Mouse (Mus musculus) heart, embryonic 16.5 days (tissue): Measurements from ENCODE around the gene Gipc3. TPM values are rescaled to one million over a fixed set of nuclear protein-coding genes. Genes with fewer than 3 reads are reported as not detected.

Source experiments
- ATAC-seq: fragments of 200-750 bp; cut with Nextera tagmentation; replicated peaks from 2 replicates; pipeline ENCODE4 v1.8.0; 2017; ENCODE audit warnings: moderate number of reproducible peaks; ENCODE audit not compliant: insufficient read depth, low FRiP score; ENCODE audit errors: extremely low read depth
- H3K27ac ChIP-seq: fragments of 300-500 bp; sonication (generic); 2 replicates; pipeline ENCODE4 v1.5.1; 2014; ENCODE audit warnings: mild to moderate bottlenecking, low read length, control low read depth, moderate library complexity
- H3K27me3 ChIP-seq: fragments of 300-500 bp; sonication (generic); 2 replicates; pipeline ENCODE4 v1.6.1; 2014; ENCODE audit warnings: low read length, mixed read lengths; ENCODE audit not compliant: control insufficient read depth, insufficient read depth
- H3K36me3 ChIP-seq: fragments of 300-500 bp; sonication (generic); 2 replicates; pipeline ENCODE4 v1.6.1; 2014; ENCODE audit not compliant: control insufficient read depth, insufficient read depth
- H3K4me1 ChIP-seq: fragments of 300-500 bp; sonication (generic); 2 replicates; pipeline ENCODE4 v1.6.1; 2014; ENCODE audit warnings: low read length, mixed read lengths; ENCODE audit not compliant: control insufficient read depth, insufficient read depth
- H3K4me2 ChIP-seq: fragments of 300-500 bp; sonication (generic); 2 replicates; pipeline ENCODE4 v1.6.1; 2014; ENCODE audit warnings: low read depth, mild to moderate bottlenecking, control low read depth, low read length
- H3K4me3 ChIP-seq: fragments of 300-500 bp; sonication (generic); 2 replicates; pipeline ENCODE4 v1.5.1; 2014; ENCODE audit warnings: mild to moderate bottlenecking, control low read depth, low read length
- H3K9ac ChIP-seq: fragments of 300-500 bp; sonication (generic); 2 replicates; pipeline ENCODE4 v1.6.1; 2014; ENCODE audit warnings: low read length, control low read depth
- H3K9me3 ChIP-seq: fragments of 300-500 bp; sonication (generic); replicated peaks from 2 replicates; pipeline ENCODE4 v1.6.1; 2016; ENCODE audit warnings: low read length; ENCODE audit not compliant: control insufficient read depth
- WGBS: fragments of 180-500 bp; shearing (Covaris S2); extraction: QIAGEN DNeasy Blood & Tissue Kit; methylation state at CpG from one replicate; pipeline ENCODE4 v1.1.7; 2014; 5-methylcytosine and 5-hydroxymethylcytosine counted together
- polyA plus RNA-seq: library from polyadenylated mRNA; unstranded; fragments of >200 nt; fragmentation: Nextera tagmentation; extraction: Ambion mirVana; gene quantifications from 2 replicates; pipeline ENCODE4 v1.2.1, GENCODE M21; 2015

The Gipc3 gene
- polyA plus RNA-seq, 1 experiment from 2014 or later: 0.08 TPM

- ATAC-seq: no peak
- Histone ChIP-seq H3K27ac (peak overlapping the region; percentile 17), H3K4me3 (peak overlapping the region; percentile 86), H3K9ac (peak overlapping the region; percentile 95), H3K36me3 (peaks cover 7% of the 10 kb centered on the region), H3K4me2 (peak overlapping the region; percentile 82), H3K4me1 (peaks cover 23% of the 10 kb centered on the region), H3K27me3 (no peaks in the 10 kb centered on the region), H3K9me3 (no peaks in the 10 kb centered on the region)
- 45% methylated on average over 2 of the region's 2 CpGs for WGBS
Observed at GRCm38 (mm10) chr10:81377362-81377664, 34.2 kb upstream of the Gipc3 start.

- no peaks in the 10 kb centered on the region for H3K27me3 ChIP-seq
- peak overlapping the region; percentile 95 for H3K9ac ChIP-seq
- H3K36me3 ChIP-seq: peaks cover 7% of the 10 kb centered on the region
- peak overlapping the region; percentile 86 for H3K4me3 ChIP-seq
- WGBS: 35% methylated on average over 6 of the region's 6 CpGs
- no peaks in the 10 kb centered on the region for H3K9me3 ChIP-seq
- H3K4me1 ChIP-seq: peaks cover 18% of the 10 kb centered on the region
- H3K4me2 ChIP-seq: peak overlapping the region; percentile 82
- H3K27ac ChIP-seq: peak overlapping the region; percentile 36
- no peak for ATAC-seq
Observed at GRCm38 (mm10) chr10:81376561-81377361, 33.7 kb upstream of the Gipc3 start.

GRCm38 (mm10) chr10:81375322-81375721 is 32.3 kb upstream of the Gipc3 start:
- Histone ChIP-seq H3K36me3 (peaks cover 13% of the 10 kb centered on the region), H3K9ac (no peak overlapping the region), H3K4me2 (no peak overlapping the region), H3K27me3 (no peaks in the 10 kb centered on the region), H3K9me3 (no peaks in the 10 kb centered on the region), H3K27ac (no peak overlapping the region), H3K4me3 (no peak overlapping the region), H3K4me1 (peaks cover 18% of the 10 kb centered on the region)
- no peak for ATAC-seq
- 91% methylated on average over 10 of the region's 10 CpGs for WGBS

- Histone ChIP-seq H3K4me3 (no peak overlapping the region), H3K9me3 (no peaks in the 10 kb centered on the region), H3K4me1 (peaks cover 34% of the 10 kb centered on the region), H3K9ac (no peak overlapping the region), H3K27me3 (no peaks in the 10 kb centered on the region), H3K36me3 (peaks cover 43% of the 10 kb centered on the region), H3K4me2 (no peak overlapping the region), H3K27ac (no peak overlapping the region)
- 88% methylated on average over 6 of the region's 6 CpGs for WGBS
- ATAC-seq: no peak
Observed at GRCm38 (mm10) chr10:81367207-81367495, 24.1 kb upstream of the Gipc3 start.

- H3K4me2 ChIP-seq: no peak overlapping the region
- peaks cover 45% of the 10 kb centered on the region for H3K36me3 ChIP-seq
- no peak overlapping the region for H3K4me3 ChIP-seq
- H3K9me3 ChIP-seq: no peaks in the 10 kb centered on the region
- peaks cover 37% of the 10 kb centered on the region for H3K4me1 ChIP-seq
- H3K27ac ChIP-seq: no peak overlapping the region
- WGBS: 59% methylated on average over 6 of the region's 6 CpGs
- H3K9ac ChIP-seq: no peak overlapping the region
- no peak for ATAC-seq
- no peaks in the 10 kb centered on the region for H3K27me3 ChIP-seq
Observed at GRCm38 (mm10) chr10:81366477-81367206, 23.6 kb upstream of the Gipc3 start.

GRCm38 (mm10) chr10:81365672-81366476 is 22.8 kb upstream of the Gipc3 start, which contains the start of gene 4930404N11Rik:
Gene 4930404N11Rik (minus strand): TSS chr10:81365816.
- Histone ChIP-seq H3K4me1 (peaks cover 37% of the 10 kb centered on the region), H3K36me3 (peaks cover 46% of the 10 kb centered on the region), H3K4me2 (peak within 1 kb of the TSS; percentile 68), H3K9me3 (no peaks in the 10 kb centered on the region), H3K27me3 (no peaks in the 10 kb centered on the region), H3K4me3 (peak within 1 kb of the TSS; percentile 46), H3K9ac (peak within 1 kb of the TSS; percentile 70), H3K27ac (no peak within 1 kb of the TSS)
- 33% methylated on average over 12 of the region's 12 CpGs for WGBS
- no peak for ATAC-seq

- Histone ChIP-seq H3K4me1 (peaks cover 37% of the 10 kb centered on the region), H3K27me3 (no peaks in the 10 kb centered on the region), H3K9ac (peak overlapping the region; percentile 70; the same call in 1 of the 2 replicates), H3K27ac (no peak overlapping the region), H3K36me3 (peaks cover 41% of the 10 kb centered on the region), H3K9me3 (no peaks in the 10 kb centered on the region), H3K4me3 (no peak overlapping the region), H3K4me2 (peak overlapping the region; percentile 68; the same call in 1 of the 2 replicates)
- ATAC-seq: 0 out of 2 replicates have a peak, but pooled peaks have one; percentile 8
- WGBS: 38% methylated on average over 4 of the region's 4 CpGs
Observed at GRCm38 (mm10) chr10:81365073-81365472, 22.0 kb upstream of the Gipc3 start.

GRCm38 (mm10) chr10:81364666-81365065 is 21.6 kb upstream of the Gipc3 start:
- no peak for ATAC-seq
- Histone ChIP-seq H3K4me3 (peak overlapping the region; percentile 46), H3K9ac (peak overlapping the region; percentile 70), H3K27ac (0 out of 2 replicates have a peak overlapping the region, but pooled peaks have one; percentile 4), H3K4me2 (peak overlapping the region; percentile 68), H3K36me3 (peaks cover 40% of the 10 kb centered on the region), H3K9me3 (no peaks in the 10 kb centered on the region), H3K4me1 (peaks cover 37% of the 10 kb centered on the region), H3K27me3 (no peaks in the 10 kb centered on the region)
- 17% methylated on average over 28 of the region's 28 CpGs for WGBS
